Mouse (Mus musculus) E14TG2a.4 (cell line): ENCODE measurements at regions not wholly inside any gene's neighbourhood (a gene's known extent, or its start where the extent isn't known, plus 50 kb on each side); places are given as distances from the start of the nearest gene placed in this dataset.

Experiments used
- H3K27me3 ChIP-seq: 2 replicates; pipeline ENCODE4 v1.6.1; 2014; ENCODE audit warnings: low read length, control low read depth; ENCODE audit not compliant: insufficient read depth
- H3K36me3 ChIP-seq: 2 replicates; pipeline ENCODE4 v1.6.1; 2014; ENCODE audit warnings: low read length, control low read depth; ENCODE audit not compliant: insufficient read depth
- H3K4me1 ChIP-seq: replicated peaks from 2 replicates; pipeline ENCODE4 v1.6.1; 2014; ENCODE audit warnings: low read depth, low read length, control low read depth
- H3K4me3 ChIP-seq: replicated peaks from 2 replicates; pipeline ENCODE4 v1.5.1; 2014; ENCODE audit warnings: mild to moderate bottlenecking, low read length
- H3K9me3 ChIP-seq: 2 replicates; pipeline ENCODE4 v1.6.1; 2014; ENCODE audit warnings: low read length, control low read depth
- CTCF ChIP-seq: conservative IDR thresholded peaks from 2 replicates; pipeline ENCODE4 v1.5.1; 2014; ENCODE audit warnings: low read length
- NANOG ChIP-seq: IDR thresholded peaks from 2 replicates; pipeline ENCODE4 v1.6.1; 2014; ENCODE audit warnings: borderline replicate concordance, low read length, mixed read lengths
- POU5F1 ChIP-seq: IDR thresholded peaks from 2 replicates; pipeline ENCODE4 v1.6.1; 2014; ENCODE audit warnings: low read length, borderline replicate concordance

GRCm38 (mm10) chr15:36374732-36375548, 632.6 kb downstream of the Zfp706 start:
- Histone ChIP-seq H3K36me3 (no peaks in the 10 kb centered on the region), H3K27me3 (peaks cover 3% of the 10 kb centered on the region; the same call in 1 of the 2 replicates), H3K9me3 (peaks cover 4% of the 10 kb centered on the region), H3K4me3 (peak overlapping the region; percentile 73), H3K4me1 (peaks cover 53% of the 10 kb centered on the region)
- TF ChIP-seq CTCF (no peak), POU5F1 (no peak), NANOG (no peak)

GRCm38 (mm10) chr15:36373900-36374611, 633.5 kb downstream of the Zfp706 start:
- peaks cover 53% of the 10 kb centered on the region for H3K4me1 ChIP-seq
- H3K36me3 ChIP-seq, result no peaks in the 10 kb centered on the region
- no peaks in the 10 kb centered on the region for H3K27me3 ChIP-seq
- H3K4me3 ChIP-seq, result peak overlapping the region; percentile 73
- TF ChIP-seq CTCF, result no peak
- TF ChIP-seq POU5F1, result no peak
- TF ChIP-seq NANOG, result no peak
- H3K9me3 ChIP-seq, result peaks cover 10% of the 10 kb centered on the region

GRCm38 (mm10) chr15:36373481-36373880, 634.1 kb downstream of the Zfp706 start:
- H3K4me1 ChIP-seq, result peaks cover 53% of the 10 kb centered on the region
- H3K9me3 ChIP-seq, result peaks cover 10% of the 10 kb centered on the region
- no peaks in the 10 kb centered on the region for H3K36me3 ChIP-seq
- H3K4me3 ChIP-seq, result peak overlapping the region; percentile 73
- no peaks in the 10 kb centered on the region for H3K27me3 ChIP-seq
- TF ChIP-seq POU5F1 (no peak), CTCF (no peak), NANOG (no peak)

- H3K4me1 ChIP-seq, result peaks cover 50% of the 10 kb centered on the region
- peaks cover 5% of the 10 kb centered on the region; the same call in 1 of the 2 replicates for H3K9me3 ChIP-seq
- no peak for TF ChIP-seq POU5F1
- no peak for TF ChIP-seq CTCF
- TF ChIP-seq NANOG, result no peak
- H3K36me3 ChIP-seq, result no peaks in the 10 kb centered on the region
- no peaks in the 10 kb centered on the region for H3K27me3 ChIP-seq
- no peak overlapping the region for H3K4me3 ChIP-seq
Observed at GRCm38 (mm10) chr15:36371382-36371781, 636.2 kb downstream of the Zfp706 start.

GRCm38 (mm10) chr15:36370906-36371305, 636.7 kb downstream of the Zfp706 start:
- TF ChIP-seq POU5F1, result no peak
- no peaks in the 10 kb centered on the region for H3K36me3 ChIP-seq
- peaks cover 5% of the 10 kb centered on the region; the same call in 1 of the 2 replicates for H3K9me3 ChIP-seq
- H3K4me1 ChIP-seq, result peaks cover 45% of the 10 kb centered on the region
- no peaks in the 10 kb centered on the region for H3K27me3 ChIP-seq
- H3K4me3 ChIP-seq, result no peak overlapping the region

GRCm38 (mm10) chr15:36367296-36367695, 640.3 kb downstream of the Zfp706 start:
- TF ChIP-seq CTCF (no peak), POU5F1 (no peak), NANOG (no peak)
- Histone ChIP-seq H3K9me3 (peaks cover 5% of the 10 kb centered on the region; the same call in 1 of the 2 replicates), H3K4me3 (no peak overlapping the region), H3K27me3 (no peaks in the 10 kb centered on the region), H3K4me1 (peaks cover 16% of the 10 kb centered on the region), H3K36me3 (no peaks in the 10 kb centered on the region)

GRCm38 (mm10) chr15:36364757-36365156, 642.8 kb downstream of the Zfp706 start:
- Histone ChIP-seq H3K4me3 (no peak overlapping the region), H3K4me1 (no peaks in the 10 kb centered on the region), H3K27me3 (no peaks in the 10 kb centered on the region), H3K36me3 (no peaks in the 10 kb centered on the region), H3K9me3 (peaks cover 5% of the 10 kb centered on the region; the same call in 1 of the 2 replicates)
- TF ChIP-seq POU5F1 (no peak), CTCF (no peak), NANOG (no peak)

GRCm38 (mm10) chr15:36364062-36364461, 643.5 kb downstream of the Zfp706 start:
- Histone ChIP-seq H3K4me3 (no peak overlapping the region), H3K27me3 (no peaks in the 10 kb centered on the region)

More at GRCm38 (mm10) chr15:36364062-36364461, 643.5 kb downstream of the Zfp706 start:
- TF ChIP-seq CTCF (no peak), NANOG (no peak), POU5F1 (no peak)
- Histone ChIP-seq H3K36me3 (no peaks in the 10 kb centered on the region), H3K4me1 (no peaks in the 10 kb centered on the region), H3K9me3 (no peaks in the 10 kb centered on the region)
